Mouse (Mus musculus) right cerebral cortex, postnatal 25 days (tissue): Measurements from ENCODE around the gene Galnt2.

Source experiments
- DNase-seq: peaks from one replicate; pipeline ENCODE4 v3.0.0; 2022

The Galnt2 gene

GRCm38 (mm10) chr8:124273606-124274218 is 42.5 kb downstream of the Galnt2 start:
- no peak for DNase-seq

- DNase-seq = no peak
Observed at GRCm38 (mm10) chr8:124274441-124275120, 43.4 kb downstream of the Galnt2 start.

- no peak for DNase-seq
Observed at GRCm38 (mm10) chr8:124275377-124276071, 44.3 kb downstream of the Galnt2 start.

- DNase-seq = no peak
Observed at GRCm38 (mm10) chr8:124277951-124278910, 47.0 kb downstream of the Galnt2 start.

- no peak for DNase-seq
Observed at GRCm38 (mm10) chr8:124278956-124279689, 47.9 kb downstream of the Galnt2 start.

- no peak for DNase-seq
Observed at GRCm38 (mm10) chr8:124279690-124279985, 48.4 kb downstream of the Galnt2 start.

- no peak for DNase-seq
Observed at GRCm38 (mm10) chr8:124281700-124282541, 50.7 kb downstream of the Galnt2 start.

- DNase-seq = no peak
Observed at GRCm38 (mm10) chr8:124282878-124283630, 51.9 kb downstream of the Galnt2 start.

- no peak for DNase-seq
Observed at GRCm38 (mm10) chr8:124283644-124284332, 52.6 kb downstream of the Galnt2 start.

- no peak for DNase-seq
Observed at GRCm38 (mm10) chr8:124284333-124284711, 53.1 kb downstream of the Galnt2 start.

- no peak for DNase-seq
Observed at GRCm38 (mm10) chr8:124284984-124285576, 53.9 kb downstream of the Galnt2 start.

- DNase-seq = no peak
Observed at GRCm38 (mm10) chr8:124286461-124287124, 55.4 kb downstream of the Galnt2 start.

- no peak for DNase-seq
Observed at GRCm38 (mm10) chr8:124288215-124288864, 57.1 kb downstream of the Galnt2 start.

- no peak for DNase-seq
Observed at GRCm38 (mm10) chr8:124289481-124290050, 58.4 kb downstream of the Galnt2 start.

- no peak for DNase-seq
Observed at GRCm38 (mm10) chr8:124290911-124291691, 59.9 kb downstream of the Galnt2 start.

- DNase-seq = no peak
Observed at GRCm38 (mm10) chr8:124291693-124292092, 60.5 kb downstream of the Galnt2 start.

- DNase-seq = no peak
Observed at GRCm38 (mm10) chr8:124292965-124293364, 61.8 kb downstream of the Galnt2 start.
